Mouse (Mus musculus) fat pad, adult 2 months (tissue): ENCODE measurements around the gene Gbf1.

Source experiments
- DNase-seq: peaks from one replicate; pipeline ENCODE4 v3.0.0-alpha.2; 2011; ENCODE audit warnings: low read depth, low spot score; ENCODE audit errors: extremely low read depth

Gene Gbf1

DNA sequence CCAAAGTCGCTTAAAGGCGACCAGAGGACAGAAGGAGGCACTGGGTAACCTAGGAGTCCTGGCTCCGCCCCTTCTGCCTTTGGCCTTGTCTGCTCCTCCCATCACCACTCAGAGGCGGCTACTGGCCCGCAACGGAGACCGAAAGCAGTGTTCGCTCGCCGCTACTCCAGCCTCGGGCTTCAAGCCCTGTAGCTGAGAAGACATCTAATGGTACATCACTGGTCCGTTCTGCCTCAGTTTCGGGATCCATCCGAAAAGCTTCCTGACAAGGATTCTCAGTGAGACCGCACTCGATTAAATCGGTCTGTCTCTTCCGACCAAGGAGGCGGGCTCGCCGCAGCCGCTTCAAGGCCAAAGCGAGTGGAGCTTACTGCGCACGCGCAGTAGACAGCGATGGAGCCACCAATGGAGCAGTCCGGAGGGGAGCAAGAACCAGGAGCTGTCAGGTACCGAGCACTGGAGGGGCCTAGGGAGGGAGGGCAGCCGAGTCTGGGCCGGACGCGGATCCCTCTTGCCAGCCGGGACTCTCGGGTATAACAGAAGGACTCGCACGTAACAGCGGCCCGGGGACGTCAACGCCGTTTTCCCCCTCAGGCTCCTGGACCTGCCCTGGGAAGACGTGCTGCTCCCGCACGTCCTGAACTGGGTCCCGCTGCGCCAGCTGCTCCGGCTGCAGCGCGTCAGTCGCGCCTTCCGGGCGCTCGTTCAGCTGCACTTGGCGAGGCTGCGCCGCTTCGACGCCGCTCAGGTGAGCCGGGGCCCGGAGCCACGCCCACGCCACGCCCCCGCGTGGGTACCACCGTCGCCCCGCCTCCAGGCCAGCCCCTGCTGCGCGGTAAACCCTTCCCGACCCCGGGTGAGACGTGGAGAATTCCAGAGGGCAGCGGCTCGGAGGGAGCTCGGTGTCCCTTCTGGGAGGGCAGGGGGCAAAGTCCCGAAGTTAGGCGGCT is 176.0 kb downstream of the Gbf1 start, which contains the start of gene Fbxl15:
TSS of gene Fbxl15 (plus strand) at position 104 of the 950 bp plus-strand sequence.
- DNase-seq = no peak

DNA sequence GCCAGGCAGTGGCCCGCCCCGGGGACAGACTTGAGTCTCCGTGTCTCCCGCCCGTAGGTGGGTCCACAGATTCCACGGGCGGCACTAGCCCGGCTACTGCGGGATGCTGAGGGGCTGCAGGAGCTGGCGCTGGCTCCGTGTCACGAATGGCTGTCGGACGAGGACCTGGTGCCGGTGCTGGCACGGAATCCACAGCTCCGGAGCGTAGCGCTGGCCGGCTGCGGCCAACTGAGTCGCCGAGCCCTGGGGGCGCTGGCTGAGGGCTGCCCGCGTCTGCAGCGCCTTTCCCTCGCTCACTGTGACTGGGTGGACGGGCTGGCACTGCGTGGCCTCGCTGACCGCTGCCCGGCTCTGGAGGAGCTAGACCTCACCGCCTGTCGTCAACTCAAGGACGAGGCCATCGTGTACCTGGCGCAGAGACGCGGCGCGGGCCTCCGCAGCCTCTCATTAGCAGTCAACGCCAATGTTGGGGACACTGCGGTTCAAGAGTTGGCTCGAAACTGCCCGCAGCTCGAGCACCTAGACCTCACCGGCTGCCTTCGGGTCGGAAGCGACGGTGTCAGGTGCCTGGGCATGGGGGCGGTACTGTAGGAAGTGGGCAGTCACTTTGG is 176.8 kb downstream of the Gbf1 start:
- no peak for DNase-seq

DNA sequence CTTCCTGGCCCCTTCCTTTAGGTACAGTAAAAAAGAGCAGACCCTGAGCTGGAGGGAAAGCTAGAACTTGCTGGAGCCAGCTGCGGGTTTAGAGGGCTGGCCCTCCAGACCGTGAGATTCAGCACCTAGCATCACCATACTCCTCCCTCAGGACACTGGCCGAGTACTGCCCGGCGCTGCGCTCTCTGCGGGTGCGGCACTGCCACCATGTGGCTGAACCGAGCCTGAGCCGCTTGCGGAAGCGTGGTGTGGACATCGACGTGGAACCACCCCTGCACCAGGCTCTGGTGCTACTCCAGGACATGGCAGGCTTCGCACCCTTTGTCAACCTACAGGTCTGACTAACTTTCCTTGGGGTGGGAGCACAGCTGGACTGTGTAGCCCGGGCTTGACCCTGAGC is 177.6 kb downstream of the Gbf1 start:
- DNase-seq = no peak

DNA sequence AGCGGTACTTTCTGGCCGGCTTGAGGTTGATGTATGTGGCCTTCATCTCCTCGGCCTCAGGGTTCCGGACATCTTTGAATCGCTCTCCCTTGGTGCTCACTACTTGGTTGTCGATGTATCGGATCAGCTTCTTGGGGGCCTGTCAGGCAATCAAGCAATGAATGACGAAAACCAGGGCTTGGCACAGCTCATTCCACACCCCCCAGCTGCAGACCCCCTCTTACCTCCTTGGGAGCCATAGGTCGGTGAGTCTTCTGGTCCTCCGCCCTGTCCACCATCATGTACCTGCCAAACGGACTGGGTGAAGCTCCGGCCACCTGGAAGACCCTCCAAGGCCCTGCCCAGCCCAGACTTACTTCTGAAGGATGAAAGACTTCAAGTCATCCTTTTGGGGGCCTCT is 178.4 kb downstream of the Gbf1 start:
- no peak for DNase-seq

DNA sequence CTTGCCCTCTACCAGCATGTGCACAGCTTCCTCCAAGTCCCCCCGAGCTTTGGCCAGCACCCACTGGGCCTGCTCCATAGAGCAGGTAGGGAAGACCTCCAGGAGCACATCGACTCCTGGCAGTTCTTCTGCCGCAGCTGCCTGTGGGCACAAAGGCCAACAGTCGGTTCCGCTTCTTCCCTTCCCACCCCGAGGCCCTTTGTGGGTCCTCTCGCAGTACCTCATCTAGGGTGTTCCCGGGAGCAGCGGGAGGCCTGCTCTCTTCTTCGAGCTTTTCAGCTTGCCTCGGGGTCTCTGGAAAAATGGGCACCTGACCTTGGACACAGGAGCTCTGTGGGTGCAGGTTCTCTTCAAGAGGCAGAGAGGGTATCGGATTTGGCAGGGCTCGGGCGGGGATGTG is 179.0 kb downstream of the Gbf1 start:
- no peak for DNase-seq

DNA sequence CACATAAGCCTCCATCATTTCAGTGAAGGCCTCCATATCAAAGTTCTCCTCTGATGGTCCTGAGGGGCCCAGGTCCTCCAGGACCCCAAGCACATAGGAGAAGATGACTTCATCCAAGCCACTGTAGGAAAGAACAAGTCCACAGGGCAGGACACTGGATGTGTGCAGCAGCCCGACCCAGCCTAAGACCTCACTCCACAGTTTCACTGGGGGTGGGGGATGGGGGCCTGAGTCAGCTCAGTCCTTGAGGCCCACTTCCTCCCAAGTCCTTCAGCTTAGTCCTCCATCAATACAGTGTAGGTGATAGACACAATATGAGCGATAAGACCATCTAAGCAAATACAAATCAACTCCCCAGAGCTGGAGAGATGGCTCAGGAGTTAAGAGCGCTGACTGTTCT is 179.6 kb downstream of the Gbf1 start:
- DNase-seq = no peak

DNA sequence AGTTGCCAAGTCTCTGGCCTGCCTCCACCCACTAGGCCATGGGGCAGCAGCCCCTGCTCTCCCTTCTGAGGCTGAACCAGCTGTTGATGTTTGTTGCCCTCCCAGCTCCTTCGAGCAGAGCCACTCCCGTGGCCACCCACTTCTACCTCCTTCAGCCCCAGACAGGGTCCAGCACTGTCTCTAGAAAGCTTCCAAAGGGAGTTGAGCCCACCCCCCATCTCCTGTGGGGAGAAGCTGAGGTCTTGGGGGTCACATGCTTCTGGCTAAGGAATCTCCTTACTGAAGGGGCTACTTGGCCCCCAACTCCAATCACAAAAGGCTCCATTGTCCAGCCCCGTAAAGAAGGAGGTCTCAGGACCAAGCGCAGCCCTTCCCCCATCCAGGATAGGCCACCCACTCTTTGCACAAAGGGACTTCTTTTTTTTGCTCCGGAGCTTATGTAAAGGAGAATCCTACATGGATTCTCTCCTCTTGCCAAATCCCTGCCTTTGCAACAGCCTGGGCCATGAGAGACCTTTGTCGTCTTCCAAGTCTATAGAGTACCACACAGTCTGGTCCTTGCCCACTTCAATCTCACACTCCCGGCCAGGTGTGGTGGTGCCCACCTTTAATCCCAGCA is 180.5 kb downstream of the Gbf1 start:
- DNase-seq = no peak

DNA sequence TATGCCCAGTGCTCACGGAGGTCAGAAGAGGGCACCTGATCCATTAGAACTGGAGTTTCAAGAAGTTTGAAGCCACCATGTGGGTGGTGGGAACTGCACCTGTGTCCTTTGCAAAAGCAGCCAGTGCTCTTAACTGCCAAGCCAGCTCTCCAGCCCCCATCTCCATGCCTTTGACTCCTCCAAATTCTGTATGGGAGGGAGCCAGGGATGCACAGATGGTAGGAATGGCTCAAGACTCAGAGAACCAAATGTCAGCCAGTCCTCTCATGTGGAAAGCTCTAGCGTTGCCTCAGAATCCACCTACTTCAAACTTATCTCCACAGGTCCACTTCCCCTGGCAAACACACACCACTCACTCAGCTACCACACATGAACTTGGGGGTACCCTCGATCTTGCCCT is 181.6 kb downstream of the Gbf1 start:
- DNase-seq = no peak
